Mouse (Mus musculus): ENCODE measurements at regions not wholly inside any gene's neighbourhood (a gene's known extent, or its start where the extent isn't known, plus 50 kb on each side); places are given as distances from the start of the nearest gene placed in this dataset.

DNA sequence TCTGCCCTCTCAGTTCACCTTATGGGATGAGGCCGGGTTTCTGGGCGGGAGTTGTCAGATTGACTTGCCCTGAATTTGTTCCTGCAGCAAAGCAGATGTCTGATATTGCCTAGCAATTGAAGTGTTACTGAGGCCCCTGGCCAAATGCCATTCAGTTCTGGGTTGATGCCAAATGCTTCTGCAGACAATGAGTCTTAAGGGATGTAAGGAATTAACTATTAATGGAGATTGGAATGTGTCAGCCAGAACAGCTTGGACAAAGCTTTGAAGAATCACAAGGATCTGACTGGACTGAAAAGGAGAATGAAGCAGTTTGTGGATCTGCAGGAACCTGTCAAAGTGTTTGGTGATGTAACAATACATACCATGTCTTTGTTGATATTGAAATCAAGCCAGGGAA, 140.7 kb upstream of the Cldn34b3 start:
- no peak for TF ChIP-seq JUND (IDR thresholded peaks at IDR 0.05; ENCODE audit: low read depth, low read length)
- no peak for TF ChIP-seq ZC3H11A (IDR thresholded peaks at IDR 0.05; ENCODE audit: low read depth, low read length)
- no peak for TF ChIP-seq POLR2A (IDR thresholded peaks at IDR 0.05; ENCODE audit: control insufficient read depth in 1 of 2, insufficient read depth in 1 of 2, low read depth in 1 of 2, low read length in 2 of 2, poor library complexity in 1 of 2)
- TF ChIP-seq GATA1 (IDR thresholded peaks at IDR 0.05; ENCODE audit: low read depth, low read length), result no peak
- TF ChIP-seq EP300 (IDR thresholded peaks at IDR 0.05; ENCODE audit: low read depth in 1 of 2, low read length in 2 of 2), result no peak
- TF ChIP-seq CTCF (IDR thresholded peaks at IDR 0.05 in 2 of 3, conservative IDR thresholded peaks at IDR 0.05 in 1 of 3; ENCODE audit: control insufficient read depth in 1 of 3, insufficient read depth in 1 of 3, low read depth in 2 of 3, low read length in 3 of 3, poor library complexity in 1 of 3, severe bottlenecking in 1 of 3), result no peak
- TF ChIP-seq TAL1 (IDR thresholded peaks at IDR 0.05; ENCODE audit: low read length), result no peak
- no peak for TF ChIP-seq POLR2AphosphoS2 (IDR thresholded peaks at IDR 0.05; ENCODE audit: low read length)
- no peak for TF ChIP-seq ZNF384 (IDR thresholded peaks at IDR 0.05; ENCODE audit: low read depth, low read length)
